Mouse (Mus musculus): ENCODE measurements at regions not wholly inside any gene's neighbourhood (a gene's known extent, or its start where the extent isn't known, plus 50 kb on each side); places are given as distances from the start of the nearest gene placed in this dataset.

- TF ChIP-seq CTCF (conservative IDR thresholded peaks at IDR 0.05; ENCODE audit: low read length), result no peak
- TF ChIP-seq POU5F1 (IDR thresholded peaks at IDR 0.05; ENCODE audit: borderline replicate concordance, low read length), result no peak
- no peak for TF ChIP-seq NANOG (IDR thresholded peaks at IDR 0.05; ENCODE audit: borderline replicate concordance, low read length)
These were observed 164.7 kb downstream of the Pmp22 start for GRCm38 (mm10) chr11:63293485-63293884.

Data from E14TG2a.4 (cell line).